Mouse (Mus musculus): ENCODE measurements around the gene Mpg. TPM values are rescaled to one million over a fixed set of nuclear protein-coding genes. Genes with fewer than 3 reads are reported as not detected.

The Mpg gene
- polyA plus RNA-seq, 2 experiments: 9.9 to 17.0 TPM

DNA sequence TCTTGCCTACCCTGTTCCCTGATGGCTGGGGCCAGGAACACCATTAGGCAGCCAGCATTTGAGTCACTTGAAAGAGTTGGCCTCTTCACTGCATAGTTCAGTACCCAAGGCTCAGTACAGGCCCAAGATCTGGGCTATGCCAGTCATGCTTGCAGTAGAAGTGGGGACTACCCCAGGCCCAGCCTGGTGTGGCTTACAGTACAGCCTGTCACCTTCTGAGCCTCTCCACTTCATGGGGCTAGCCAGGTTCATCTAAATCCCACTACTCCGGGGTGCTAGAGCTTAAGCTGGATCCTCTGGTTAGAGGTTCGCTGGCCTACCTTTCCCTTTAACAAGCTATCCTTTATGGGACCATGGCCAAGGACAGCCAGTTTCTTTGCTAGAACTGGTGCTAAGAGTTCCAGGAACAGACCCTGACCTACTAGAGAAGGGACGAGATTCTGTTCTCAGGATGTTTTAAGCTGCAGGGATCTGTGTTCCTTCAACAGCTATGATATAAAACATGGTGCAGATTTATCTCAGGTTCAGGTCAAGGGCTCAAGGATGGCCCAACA is 2.1 kb downstream of the Mpg start:
- H3K9me3 ChIP-seq (ENCODE audit: control insufficient read depth, low read length): no peaks in the 10 kb centered on the region
- H3K4me1 ChIP-seq (replicated peaks; ENCODE audit: control insufficient read depth in 2 of 2, insufficient read depth in 2 of 2, low read length in 1 of 2): peaks cover 15 to 22% of the 10 kb centered on the region in 2 experiments
- H3K36me3 ChIP-seq (replicated peaks; ENCODE audit: control insufficient read depth, insufficient read depth, low read depth): peaks cover 38% of the 10 kb centered on the region
- peak overlapping the region; percentile 95 for H3K4me2 ChIP-seq (ENCODE audit: low read depth)
- H3K4me3 ChIP-seq (ENCODE audit: insufficient read depth in 1 of 2, low read depth in 2 of 2, low read length in 2 of 2): no peak overlapping the region
- H3K27ac ChIP-seq: no peak overlapping the region; the same call in 1 of the 2 replicates
- 73% methylated on average over 3 of the region's 3 CpGs for WGBS (ENCODE audit: insufficient replicate concordance)
- H3K27me3 ChIP-seq (ENCODE audit: control insufficient read depth, insufficient read depth, low read length): peaks cover 19% of the 10 kb centered on the region
- ATAC-seq (ENCODE audit: insufficient read depth) (no peak), DNase-seq (ENCODE audit: low read depth in 3 of 3, low spot score in 3 of 3) (no peak)
- no peak for TF ChIP-seq CTCF (IDR thresholded peaks at IDR 0.05; ENCODE audit: low read depth)
- TF ChIP-seq EP300 (IDR thresholded peaks at IDR 0.05; ENCODE audit: low read depth): no peak
- peak overlapping the region; percentile 6; the same call in 1 of the 2 replicates for H3K9ac ChIP-seq (replicated peaks)

DNA sequence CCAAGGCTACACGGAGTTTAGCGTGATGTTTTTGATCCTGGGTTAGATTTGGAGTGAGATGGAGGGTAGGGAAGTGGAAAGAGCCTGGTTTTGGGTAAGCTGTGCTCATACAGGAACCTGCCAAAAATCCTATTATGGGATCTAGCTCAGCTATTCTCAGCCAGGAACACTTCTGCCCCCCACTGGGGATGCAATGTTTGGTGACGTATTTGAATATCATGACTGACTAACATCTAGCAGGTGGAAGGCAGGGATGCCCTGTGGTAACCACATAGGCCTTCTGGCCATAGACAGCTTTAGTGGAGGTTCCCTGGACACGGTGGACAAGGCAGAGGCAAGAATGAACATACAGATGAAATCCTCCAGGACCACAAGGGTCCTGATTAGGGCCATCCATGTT is 3.9 kb downstream of the Mpg start:
- no peak for TF ChIP-seq CTCF (IDR thresholded peaks at IDR 0.05; ENCODE audit: low read depth)
- no peak for TF ChIP-seq EP300 (IDR thresholded peaks at IDR 0.05; ENCODE audit: low read depth)
- ATAC-seq (ENCODE audit: insufficient read depth) (no peak), DNase-seq (ENCODE audit: low read depth in 3 of 3, low spot score in 3 of 3) (no peak)
- no peak overlapping the region for H3K9ac ChIP-seq (replicated peaks)
- H3K4me2 ChIP-seq (ENCODE audit: low read depth): no peak overlapping the region
- peaks cover 54% of the 10 kb centered on the region for H3K36me3 ChIP-seq (replicated peaks; ENCODE audit: control insufficient read depth, insufficient read depth, low read depth)
- H3K4me3 ChIP-seq (ENCODE audit: insufficient read depth in 1 of 2, low read depth in 2 of 2, low read length in 2 of 2): no peak overlapping the region
- 0 out of 2 replicates have a peak, but pooled peaks cover under 1% of the 10 kb centered on the region for H3K27me3 ChIP-seq (ENCODE audit: control insufficient read depth, insufficient read depth, low read length)
- 86% methylated on average over 4 of the region's 4 CpGs for WGBS (ENCODE audit: insufficient replicate concordance)
- H3K4me1 ChIP-seq (replicated peaks; ENCODE audit: control insufficient read depth in 2 of 2, insufficient read depth in 2 of 2, low read length in 1 of 2): peaks cover 14 to 15% of the 10 kb centered on the region in 2 experiments
- H3K27ac ChIP-seq: no peak overlapping the region; the same call in 1 of the 2 replicates
- H3K9me3 ChIP-seq (ENCODE audit: control insufficient read depth, low read length): no peaks in the 10 kb centered on the region

DNA sequence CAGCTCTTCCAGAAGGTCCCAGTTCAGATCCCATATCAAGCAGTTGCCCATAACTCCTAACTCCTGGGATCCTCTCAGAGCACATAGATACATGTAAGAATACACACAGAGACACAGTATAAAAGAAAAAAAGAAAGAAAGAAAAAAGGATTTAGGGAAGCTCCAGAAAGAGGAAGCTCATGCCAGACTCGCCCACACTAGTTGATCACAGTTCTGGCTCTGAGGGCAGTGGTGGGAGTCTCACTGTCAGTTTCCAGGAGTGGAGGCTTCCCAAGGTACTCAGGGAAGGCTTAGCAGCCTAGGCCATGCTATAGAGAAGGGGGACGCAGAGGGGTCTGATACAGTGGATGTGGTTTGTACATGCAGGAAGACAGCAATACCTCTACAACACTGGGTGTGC is 4.8 kb downstream of the Mpg start:
- H3K27ac ChIP-seq: no peak overlapping the region
- no peak overlapping the region for H3K9ac ChIP-seq (replicated peaks)
- peaks cover 56% of the 10 kb centered on the region for H3K36me3 ChIP-seq (replicated peaks; ENCODE audit: control insufficient read depth, insufficient read depth, low read depth)
- 77% methylated on average over 2 of the region's 2 CpGs for WGBS (ENCODE audit: insufficient replicate concordance)
- no peak overlapping the region for H3K4me2 ChIP-seq (ENCODE audit: low read depth)
- DNase-seq (ENCODE audit: low read depth in 3 of 3, low spot score in 3 of 3) (no peak), ATAC-seq (ENCODE audit: insufficient read depth) (no peak)
- TF ChIP-seq EP300 (IDR thresholded peaks at IDR 0.05; ENCODE audit: low read depth) (no peak), CTCF (IDR thresholded peaks at IDR 0.05; ENCODE audit: low read depth) (no peak)
- no peak overlapping the region for H3K4me3 ChIP-seq (ENCODE audit: insufficient read depth in 1 of 2, low read depth in 2 of 2, low read length in 2 of 2)
- no peaks in the 10 kb centered on the region for H3K27me3 ChIP-seq (ENCODE audit: control insufficient read depth, insufficient read depth, low read length)
- H3K4me1 ChIP-seq (replicated peaks; ENCODE audit: control insufficient read depth in 2 of 2, insufficient read depth in 2 of 2, low read length in 1 of 2): peaks cover 5 to 6% of the 10 kb centered on the region in 2 experiments
- no peaks in the 10 kb centered on the region for H3K9me3 ChIP-seq (ENCODE audit: control insufficient read depth, low read length)

DNA sequence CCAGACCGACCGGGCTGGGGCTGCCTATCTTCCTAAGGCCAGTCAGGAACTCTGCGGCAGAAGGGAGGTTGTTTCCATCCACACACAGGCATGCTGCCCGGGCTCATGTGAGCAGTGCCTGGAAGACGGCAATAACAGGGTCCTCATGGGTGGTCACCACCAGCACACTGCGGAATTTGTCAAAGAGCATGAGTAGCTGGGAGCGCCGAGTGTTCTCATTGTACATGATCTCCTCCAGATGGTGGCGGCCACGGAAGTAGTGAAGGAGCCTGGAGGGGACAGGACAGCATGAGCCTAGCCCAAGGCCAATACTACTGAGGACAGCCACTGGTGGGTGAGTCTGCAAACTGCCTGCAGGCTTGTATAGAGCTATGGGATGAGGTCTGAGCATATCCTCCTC is 6.5 kb downstream of the Mpg start:
- Histone ChIP-seq H3K9ac (replicated peaks) (no peak overlapping the region), H3K4me3 (ENCODE audit: insufficient read depth in 1 of 2, low read depth in 2 of 2, low read length in 2 of 2) (no peak overlapping the region), H3K4me2 (ENCODE audit: low read depth) (no peak overlapping the region), H3K27me3 (ENCODE audit: control insufficient read depth, insufficient read depth, low read length) (no peaks in the 10 kb centered on the region), H3K4me1 (replicated peaks; ENCODE audit: control insufficient read depth in 2 of 2, insufficient read depth in 2 of 2, low read length in 1 of 2) (peaks cover 0 to 8% of the 10 kb centered on the region in 2 experiments; a peak in 2 of 4 replicates), H3K36me3 (replicated peaks; ENCODE audit: control insufficient read depth, insufficient read depth, low read depth) (peaks cover 70% of the 10 kb centered on the region), H3K9me3 (ENCODE audit: control insufficient read depth, low read length) (no peaks in the 10 kb centered on the region), H3K27ac (no peak overlapping the region)
- no peak for TF ChIP-seq CTCF (IDR thresholded peaks at IDR 0.05; ENCODE audit: low read depth)
- no peak for TF ChIP-seq EP300 (IDR thresholded peaks at IDR 0.05; ENCODE audit: low read depth)
- whole genome bisulfite sequencing (ENCODE audit: insufficient replicate concordance): 91% methylated on average over 10 of the region's 10 CpGs
- ATAC-seq (ENCODE audit: insufficient read depth) (no peak), DNase-seq (ENCODE audit: low read depth in 3 of 3, low spot score in 3 of 3) (no peak)

DNA sequence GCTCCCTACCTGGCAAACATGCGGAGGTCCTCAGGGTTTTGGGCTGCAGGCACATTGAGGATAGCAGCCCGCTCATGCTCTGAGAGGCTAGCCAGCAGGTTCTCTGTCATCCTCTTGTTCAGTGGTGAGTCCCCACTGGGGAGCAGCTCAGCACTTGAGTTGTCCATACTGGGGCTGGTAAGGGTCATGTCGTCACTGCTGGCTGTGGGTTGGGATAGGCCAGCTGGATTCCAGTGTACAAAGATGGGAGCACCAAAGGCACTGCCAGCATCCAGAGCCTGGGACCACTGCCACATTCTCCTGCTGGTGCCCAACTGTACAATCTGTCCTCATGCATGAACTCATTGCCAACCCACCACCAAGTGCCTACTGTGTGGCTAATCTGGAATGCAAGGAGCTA is 7.6 kb downstream of the Mpg start:
- no peaks in the 10 kb centered on the region for H3K9me3 ChIP-seq (ENCODE audit: control insufficient read depth, low read length)
- H3K4me1 ChIP-seq (replicated peaks; ENCODE audit: control insufficient read depth in 2 of 2, insufficient read depth in 2 of 2, low read length in 1 of 2): peaks cover 0 to 17% of the 10 kb centered on the region in 2 experiments; a peak in 3 of 4 replicates
- WGBS (ENCODE audit: insufficient replicate concordance): 94% methylated on average over 3 of the region's 3 CpGs
- H3K27me3 ChIP-seq (ENCODE audit: control insufficient read depth, insufficient read depth, low read length): no peaks in the 10 kb centered on the region
- DNase-seq (ENCODE audit: low read depth in 3 of 3, low spot score in 3 of 3): no peak
- H3K4me3 ChIP-seq (ENCODE audit: insufficient read depth in 1 of 2, low read depth in 2 of 2, low read length in 2 of 2): no peak overlapping the region
- no peak overlapping the region for H3K9ac ChIP-seq (replicated peaks)
- TF ChIP-seq CTCF (IDR thresholded peaks at IDR 0.05; ENCODE audit: low read depth) (no peak), EP300 (IDR thresholded peaks at IDR 0.05; ENCODE audit: low read depth) (no peak)
- no peak overlapping the region for H3K27ac ChIP-seq
- peaks cover 78% of the 10 kb centered on the region for H3K36me3 ChIP-seq (replicated peaks; ENCODE audit: control insufficient read depth, insufficient read depth, low read depth)
- no peak overlapping the region for H3K4me2 ChIP-seq (ENCODE audit: low read depth)
- no peak for ATAC-seq (ENCODE audit: insufficient read depth)
